Mouse (Mus musculus) kidney, adult 2 months (tissue): ENCODE data around the gene Ptges2. TPM values are rescaled to one million over a fixed set of nuclear protein-coding genes. Genes with fewer than 3 reads are reported as not detected.
"Not testable (repeated sequence)": the region's sequence is repeated elsewhere in the genome, so short reads cannot be mapped to it uniquely, and the experiment has no call there.

Experiments
- DNase-seq: peaks from one replicate; pipeline ENCODE4 v3.0.0; 2021
- H3K27ac ChIP-seq: fragments of 200-500 bp; 2 replicates; pipeline ENCODE4 v1.5.1; 2012; ENCODE audit warnings: low read depth, low read length, control low read depth, inconsistent platforms; ENCODE audit not compliant: insufficient read depth
- H3K27me3 ChIP-seq: fragments of 200-500 bp; replicated peaks from 2 replicates; pipeline ENCODE4 v1.6.1; 2012; ENCODE audit warnings: mild to moderate bottlenecking, moderate library complexity, low read length, inconsistent platforms; ENCODE audit not compliant: control insufficient read depth, insufficient read depth
- H3K36me3 ChIP-seq: fragments of 200-500 bp; 2 replicates; pipeline ENCODE4 v1.6.1; 2012; ENCODE audit warnings: mild to moderate bottlenecking, moderate library complexity, low read length, inconsistent platforms; ENCODE audit not compliant: control insufficient read depth, insufficient read depth
- H3K4me1 ChIP-seq: fragments of 200-500 bp; 2 replicates; pipeline ENCODE4 v1.6.1; 2011; ENCODE audit warnings: low read length; ENCODE audit not compliant: control insufficient read depth, insufficient read depth
- H3K4me3 ChIP-seq: fragments of 200-500 bp; 2 replicates; pipeline ENCODE4 v1.5.1; 2011; ENCODE audit warnings: mild to moderate bottlenecking, low read depth, low read length, control low read depth; ENCODE audit not compliant: insufficient read depth
- CTCF ChIP-seq: fragments of 200-500 bp; conservative IDR thresholded peaks from 2 replicates; pipeline ENCODE4 v1.5.1; 2011; ENCODE audit warnings: low read depth, mild to moderate bottlenecking, control low read depth, low read length, moderate library complexity, mixed read lengths; ENCODE audit not compliant: insufficient read depth, insufficient read length
- POLR2A ChIP-seq: fragments of 200-500 bp; IDR thresholded peaks from one replicate; pipeline ENCODE4 v1.6.1; 2011; ENCODE audit warnings: low read depth, low read length, control low read depth
- WGBS: fragments of 180-500 bp; shearing (Covaris S2); methylation state at CpG from one replicate; pipeline ENCODE4 v1.1.7; 2018; 5-methylcytosine and 5-hydroxymethylcytosine counted together
- polyA plus RNA-seq: library from polyadenylated mRNA; depleted of rRNA; stranded (reverse); fragments of >200 nt; gene quantifications from 2 replicates; pipeline ENCODE4 v1.2.3, GENCODE M21; 2012

Gene Ptges2
- polyA plus RNA-seq, 1 experiment = 69.7 TPM

- peak overlapping the region; percentile 53 for H3K4me3 ChIP-seq
- no peaks in the 10 kb centered on the region; the same call in 1 of the 2 replicates for H3K4me1 ChIP-seq
- 7% methylated on average over 14 of the region's 14 CpGs for WGBS
- DNase-seq = peak; percentile 93
- peak overlapping the region; percentile 51; the same call in 1 of the 2 replicates for H3K27ac ChIP-seq
- no peaks in the 10 kb centered on the region for H3K27me3 ChIP-seq
- H3K36me3 ChIP-seq = no peaks in the 10 kb centered on the region
- no peak for TF ChIP-seq POLR2A
- no peak for TF ChIP-seq CTCF
Observed at GRCm38 (mm10) chr2:32360741-32361140, 35.0 kb upstream of the Ptges2 start.

- DNase-seq = peak; percentile 82
- H3K36me3 ChIP-seq = no peaks in the 10 kb centered on the region
- 3% methylated on average over 24 of the region's 24 CpGs for WGBS
- H3K27ac ChIP-seq = peak overlapping the region; percentile 34; the same call in 1 of the 2 replicates
- H3K27me3 ChIP-seq = no peaks in the 10 kb centered on the region
- no peaks in the 10 kb centered on the region; the same call in 1 of the 2 replicates for H3K4me1 ChIP-seq
- TF ChIP-seq CTCF = peak; percentile 54
- no peak for TF ChIP-seq POLR2A
- H3K4me3 ChIP-seq = peak overlapping the region; percentile 47
Observed at GRCm38 (mm10) chr2:32361437-32361836, 34.3 kb upstream of the Ptges2 start.

GRCm38 (mm10) chr2:32362274-32362673 lies 33.4 kb upstream of the Ptges2 start:
- not testable (repeated sequence) for H3K27me3 ChIP-seq, DNase-seq, H3K36me3 ChIP-seq, H3K4me1 ChIP-seq
- peak overlapping the region; percentile 72 for H3K27ac ChIP-seq
- H3K4me3 ChIP-seq = peak overlapping the region; percentile 86
- WGBS = 25% methylated on average over 5 of the region's 5 CpGs

GRCm38 (mm10) chr2:32362817-32363340 lies 32.8 kb upstream of the Ptges2 start:
- Histone ChIP-seq H3K27ac (peak overlapping the region; percentile 72), H3K4me3 (peak overlapping the region; percentile 86), H3K4me1 (no peaks in the 10 kb centered on the region; the same call in 1 of the 2 replicates), H3K27me3 (no peaks in the 10 kb centered on the region), H3K36me3 (no peaks in the 10 kb centered on the region)
- WGBS = under 1% methylated on average over 53 of the region's 53 CpGs
- peak; percentile 96 for DNase-seq
- TF ChIP-seq CTCF = peak; percentile 77
- TF ChIP-seq POLR2A = peak; percentile 13

- no peaks in the 10 kb centered on the region for H3K36me3 ChIP-seq
- TF ChIP-seq CTCF = no peak
- TF ChIP-seq POLR2A = no peak
- H3K4me1 ChIP-seq = no peaks in the 10 kb centered on the region; the same call in 1 of the 2 replicates
- peak overlapping the region; percentile 86 for H3K4me3 ChIP-seq
- DNase-seq = peak; percentile 78
- H3K27ac ChIP-seq = peak overlapping the region; percentile 72
- WGBS = 6% methylated on average over 19 of the region's 19 CpGs
- H3K27me3 ChIP-seq = no peaks in the 10 kb centered on the region
Observed at GRCm38 (mm10) chr2:32363376-32364106, 32.2 kb upstream of the Ptges2 start.

- Histone ChIP-seq H3K4me1 (no peaks in the 10 kb centered on the region; the same call in 1 of the 2 replicates), H3K36me3 (no peaks in the 10 kb centered on the region), H3K27me3 (no peaks in the 10 kb centered on the region), H3K4me3 (no peak overlapping the region), H3K27ac (no peak overlapping the region)
- no peak for DNase-seq
- 83% methylated on average over 8 of the region's 8 CpGs for WGBS
- no peak for TF ChIP-seq CTCF
- no peak for TF ChIP-seq POLR2A
Observed at GRCm38 (mm10) chr2:32364121-32364520, 31.6 kb upstream of the Ptges2 start.

GRCm38 (mm10) chr2:32367315-32367714 lies 28.4 kb upstream of the Ptges2 start:
- Histone ChIP-seq H3K36me3 (no peaks in the 10 kb centered on the region), H3K27ac (no peak overlapping the region), H3K4me1 (no peaks in the 10 kb centered on the region), H3K27me3 (no peaks in the 10 kb centered on the region), H3K4me3 (no peak overlapping the region)
- TF ChIP-seq CTCF (no peak), POLR2A (no peak)
- no peak for DNase-seq
- WGBS = 95% methylated on average over 5 of the region's 5 CpGs
